Mouse (Mus musculus) embryonic facial prominence, embryonic 12.5 days (tissue): ENCODE data around the gene Dpy19l3. TPM values are rescaled to one million over a fixed set of nuclear protein-coding genes. Genes with fewer than 3 reads are reported as not detected.

Source experiments
- ATAC-seq: fragments of 200-750 bp; cut with Nextera tagmentation; 2 replicates; pipeline ENCODE4 v1.8.0; 2017; ENCODE audit not compliant: insufficient number of reproducible peaks, insufficient read depth, low FRiP score, low TSS enrichment
- H3K27ac ChIP-seq: fragments of 300-500 bp; sonication (generic); 2 replicates; pipeline ENCODE4 v1.5.1; 2016; ENCODE audit warnings: mild to moderate bottlenecking
- H3K27me3 ChIP-seq: fragments of 300-500 bp; sonication (generic); 2 replicates; pipeline ENCODE4 v1.6.1; 2016; ENCODE audit warnings: mild to moderate bottlenecking, moderate library complexity
- H3K36me3 ChIP-seq: fragments of 300-500 bp; sonication (generic); 2 replicates; pipeline ENCODE4 v1.6.1; 2016; ENCODE audit warnings: mild to moderate bottlenecking
- H3K4me1 ChIP-seq: fragments of 300-500 bp; sonication (generic); 2 replicates; pipeline ENCODE4 v1.6.1; 2016
- H3K4me2 ChIP-seq: fragments of 300-500 bp; sonication (generic); replicated peaks from 2 replicates; pipeline ENCODE4 v1.6.1; 2016; ENCODE audit warnings: mild to moderate bottlenecking, moderate library complexity
- H3K4me3 ChIP-seq: fragments of 300-500 bp; sonication (generic); 2 replicates; pipeline ENCODE4 v1.5.1; 2016; ENCODE audit warnings: mild to moderate bottlenecking
- H3K9ac ChIP-seq: fragments of 300-500 bp; sonication (generic); 2 replicates; pipeline ENCODE4 v1.6.1; 2016; ENCODE audit warnings: mild to moderate bottlenecking, moderate library complexity
- H3K9me3 ChIP-seq: fragments of 300-500 bp; sonication (generic); 2 replicates; pipeline ENCODE4 v1.6.1; 2016; ENCODE audit warnings: mild to moderate bottlenecking, moderate library complexity
- WGBS: fragments of 180-500 bp; shearing (Covaris S2); methylation state at CpG from one replicate; pipeline ENCODE4 v1.1.7; 2016; 5-methylcytosine and 5-hydroxymethylcytosine counted together
- polyA plus RNA-seq: library from polyadenylated mRNA; unstranded; fragments of >200 nt; fragmentation: Nextera tagmentation; extraction: Ambion mirVana; gene quantifications from 2 replicates; pipeline ENCODE4 v1.2.1, GENCODE M21; 2016

Dpy19l3 gene
- polyA plus RNA-seq, 1 experiment from 2014 or later, result 47.4 TPM

- Histone ChIP-seq H3K9ac (no peak overlapping the region), H3K9me3 (no peaks in the 10 kb centered on the region), H3K4me3 (no peak overlapping the region), H3K4me1 (no peaks in the 10 kb centered on the region), H3K27me3 (no peaks in the 10 kb centered on the region), H3K36me3 (peaks cover 47% of the 10 kb centered on the region), H3K27ac (no peak overlapping the region), H3K4me2 (no peak overlapping the region)
- no peak for ATAC-seq
- WGBS, result 91% methylated on average over 8 of the region's 8 CpGs
Measured at GRCm38 (mm10) chr7:35772347-35772746, 18.1 kb upstream of the Dpy19l3 start.

DNA sequence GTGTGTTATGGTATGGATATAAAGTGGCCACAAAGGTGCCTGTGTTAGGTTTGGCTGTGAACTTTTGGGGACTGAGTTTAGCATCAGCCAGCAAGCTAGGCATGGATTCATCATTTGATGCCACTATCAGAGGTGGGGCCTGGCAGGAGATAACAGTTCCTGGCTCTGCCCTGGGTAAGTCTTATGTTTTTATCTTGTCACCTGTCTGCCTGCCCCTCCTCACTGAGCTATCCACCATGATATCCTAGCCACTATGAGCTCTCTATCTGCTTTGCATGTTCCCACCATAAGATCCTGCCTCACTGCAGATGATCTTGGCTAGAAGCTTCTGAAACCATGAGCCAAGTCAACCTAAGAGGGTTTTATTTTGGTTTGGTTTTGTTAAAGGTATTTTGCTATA, 16.9 kb upstream of the Dpy19l3 start:
- no peak for ATAC-seq
- no peak overlapping the region for H3K4me3 ChIP-seq
- H3K4me1 ChIP-seq, result no peaks in the 10 kb centered on the region
- H3K36me3 ChIP-seq, result peaks cover 40% of the 10 kb centered on the region
- H3K9me3 ChIP-seq, result no peaks in the 10 kb centered on the region
- H3K4me2 ChIP-seq, result no peak overlapping the region
- no peaks in the 10 kb centered on the region for H3K27me3 ChIP-seq
- H3K9ac ChIP-seq, result no peak overlapping the region
- no peak overlapping the region for H3K27ac ChIP-seq

DNA sequence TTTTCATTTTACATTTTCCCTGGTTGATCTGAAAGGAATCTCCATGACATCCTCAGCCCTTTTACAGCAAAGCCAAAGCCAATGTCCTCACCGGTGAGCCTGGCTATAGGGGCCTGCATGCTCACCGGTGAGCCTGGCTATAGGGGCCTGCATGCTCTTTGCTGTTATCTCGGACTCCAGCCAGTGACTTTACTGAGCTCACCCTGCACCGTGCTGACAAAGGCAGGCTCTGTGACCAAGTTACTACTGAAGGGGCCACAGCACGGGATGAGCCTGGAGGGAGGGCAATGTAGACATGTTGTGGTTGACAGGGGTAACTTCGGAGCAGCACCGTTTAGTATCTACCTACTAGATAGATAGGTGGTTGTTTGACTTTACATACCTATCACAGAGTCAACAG, 15.9 kb upstream of the Dpy19l3 start:
- Histone ChIP-seq H3K9me3 (no peaks in the 10 kb centered on the region), H3K36me3 (peaks cover 30% of the 10 kb centered on the region), H3K27ac (no peak overlapping the region), H3K4me1 (no peaks in the 10 kb centered on the region), H3K4me3 (no peak overlapping the region), H3K9ac (no peak overlapping the region), H3K4me2 (no peak overlapping the region), H3K27me3 (no peaks in the 10 kb centered on the region)
- WGBS, result 86% methylated on average over 7 of the region's 7 CpGs
- ATAC-seq, result no peak

DNA sequence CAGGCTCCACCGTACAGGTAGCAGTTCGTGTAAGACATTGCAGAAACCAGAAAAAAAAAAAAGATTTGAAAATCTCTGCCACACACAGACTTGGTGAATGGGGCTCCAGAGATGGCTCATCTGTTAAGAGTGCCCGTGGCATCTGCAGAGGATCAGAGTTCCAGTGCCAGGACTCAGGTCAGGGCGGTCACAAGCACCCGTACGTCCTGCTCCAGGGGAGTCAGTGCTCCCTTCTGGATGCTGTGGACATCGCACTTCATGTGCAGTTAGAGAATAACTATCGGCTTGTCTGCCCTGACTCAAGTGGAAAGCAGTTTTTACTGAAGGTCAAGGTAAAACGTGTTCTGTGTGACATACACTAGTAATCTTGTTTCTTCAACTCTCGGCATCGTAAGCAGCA, 10.2 kb upstream of the Dpy19l3 start:
- 90% methylated on average over 11 of the region's 11 CpGs for WGBS
- ATAC-seq, result no peak
- no peaks in the 10 kb centered on the region for H3K27me3 ChIP-seq

GRCm38 (mm10) chr7:35761801-35762200, 7.5 kb upstream of the Dpy19l3 start:
- no peaks in the 10 kb centered on the region for H3K27me3 ChIP-seq
- no peaks in the 10 kb centered on the region for H3K36me3 ChIP-seq
- no peak overlapping the region for H3K4me2 ChIP-seq
- H3K9ac ChIP-seq, result no peak overlapping the region
- ATAC-seq, result no peak
- H3K9me3 ChIP-seq, result no peaks in the 10 kb centered on the region
- H3K4me3 ChIP-seq, result no peak overlapping the region
- no peak overlapping the region for H3K27ac ChIP-seq
- no peaks in the 10 kb centered on the region for H3K4me1 ChIP-seq
- WGBS, result 70% methylated on average over 5 of the region's 5 CpGs

More for the DNA sequence above, 10.2 kb upstream of the Dpy19l3 start:
- Histone ChIP-seq H3K4me3 (no peak overlapping the region), H3K9ac (no peak overlapping the region), H3K4me1 (no peaks in the 10 kb centered on the region), H3K36me3 (no peaks in the 10 kb centered on the region), H3K27ac (no peak overlapping the region), H3K9me3 (no peaks in the 10 kb centered on the region), H3K4me2 (no peak overlapping the region)

GRCm38 (mm10) chr7:35759602-35760001, 5.3 kb upstream of the Dpy19l3 start:
- H3K4me1 ChIP-seq, result peaks cover 2% of the 10 kb centered on the region; the same call in 1 of the 2 replicates
- no peak overlapping the region for H3K4me2 ChIP-seq
- ATAC-seq, result no peak
- H3K9ac ChIP-seq, result no peak overlapping the region
- 14% methylated on average over 2 of the region's 2 CpGs for WGBS
- H3K27ac ChIP-seq, result no peak overlapping the region
- no peaks in the 10 kb centered on the region for H3K36me3 ChIP-seq
- no peak overlapping the region for H3K4me3 ChIP-seq
- no peaks in the 10 kb centered on the region for H3K9me3 ChIP-seq
- no peaks in the 10 kb centered on the region for H3K27me3 ChIP-seq

- Histone ChIP-seq H3K4me1 (peaks cover 6% of the 10 kb centered on the region; the same call in 1 of the 2 replicates), H3K27ac (no peak overlapping the region), H3K27me3 (no peaks in the 10 kb centered on the region), H3K9me3 (no peaks in the 10 kb centered on the region), H3K36me3 (no peaks in the 10 kb centered on the region), H3K9ac (no peak overlapping the region), H3K4me2 (no peak overlapping the region), H3K4me3 (no peak overlapping the region)
- no peak for ATAC-seq
- 39% methylated on average over 14 of the region's 14 CpGs for WGBS
Measured at GRCm38 (mm10) chr7:35756510-35757440, 2.5 kb upstream of the Dpy19l3 start.

- H3K9ac ChIP-seq, result peak overlapping the region; percentile 73; the same call in 1 of the 2 replicates
- peak overlapping the region; percentile 91 for H3K4me2 ChIP-seq
- H3K4me1 ChIP-seq, result peaks cover 6% of the 10 kb centered on the region; the same call in 1 of the 2 replicates
- ATAC-seq, result no peak
- 0 out of 2 replicates have a peak overlapping the region, but pooled peaks have one; percentile 30 for H3K27ac ChIP-seq
- no peaks in the 10 kb centered on the region for H3K27me3 ChIP-seq
- peak overlapping the region; percentile 81 for H3K4me3 ChIP-seq
- H3K36me3 ChIP-seq, result peaks cover 10% of the 10 kb centered on the region
- no peaks in the 10 kb centered on the region for H3K9me3 ChIP-seq
- WGBS, result 64% methylated on average over 4 of the region's 4 CpGs
Measured at GRCm38 (mm10) chr7:35754886-35755168, 573 bp upstream of the Dpy19l3 start.

- peaks cover 22% of the 10 kb centered on the region for H3K36me3 ChIP-seq
- H3K4me3 ChIP-seq, result peak overlapping the region; percentile 81
- no peaks in the 10 kb centered on the region for H3K27me3 ChIP-seq
- ATAC-seq, result no peak
- H3K27ac ChIP-seq, result peak overlapping the region; percentile 69; the same call in 1 of the 2 replicates
- H3K4me1 ChIP-seq, result peaks cover 6% of the 10 kb centered on the region; the same call in 1 of the 2 replicates
- H3K9me3 ChIP-seq, result no peaks in the 10 kb centered on the region
- peak overlapping the region; percentile 91 for H3K4me2 ChIP-seq
- 7% methylated on average over 15 of the region's 15 CpGs for WGBS
- H3K9ac ChIP-seq, result peak overlapping the region; percentile 73
Measured at GRCm38 (mm10) chr7:35753319-35754032, 778 bp downstream of the Dpy19l3 start.

DNA sequence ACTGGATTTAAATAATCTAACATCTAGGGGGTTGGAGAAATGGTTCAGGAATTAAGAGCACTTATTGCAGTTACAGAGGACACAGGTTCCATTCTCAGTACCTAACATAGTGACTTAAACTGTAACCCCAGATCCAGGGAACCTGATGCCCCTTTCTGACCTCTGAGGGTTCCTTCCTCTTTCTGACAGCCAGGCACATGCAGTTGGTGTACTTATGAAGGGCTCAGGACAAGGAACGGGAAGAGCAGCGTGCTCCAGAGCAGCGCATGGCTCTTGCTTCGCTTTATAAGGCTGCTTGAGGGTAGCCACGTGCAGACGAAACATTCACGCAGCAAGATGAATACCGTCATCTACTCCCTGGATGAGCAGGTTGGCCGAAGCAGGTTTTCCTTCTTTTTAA, 3.4 kb downstream of the Dpy19l3 start:
- Histone ChIP-seq H3K27me3 (no peaks in the 10 kb centered on the region), H3K27ac (no peak overlapping the region), H3K36me3 (peaks cover 40% of the 10 kb centered on the region), H3K4me2 (no peak overlapping the region), H3K4me3 (no peak overlapping the region), H3K4me1 (peaks cover 6% of the 10 kb centered on the region; the same call in 1 of the 2 replicates), H3K9me3 (no peaks in the 10 kb centered on the region), H3K9ac (no peak overlapping the region)
- 96% methylated on average over 9 of the region's 9 CpGs for WGBS
- ATAC-seq, result no peak

DNA sequence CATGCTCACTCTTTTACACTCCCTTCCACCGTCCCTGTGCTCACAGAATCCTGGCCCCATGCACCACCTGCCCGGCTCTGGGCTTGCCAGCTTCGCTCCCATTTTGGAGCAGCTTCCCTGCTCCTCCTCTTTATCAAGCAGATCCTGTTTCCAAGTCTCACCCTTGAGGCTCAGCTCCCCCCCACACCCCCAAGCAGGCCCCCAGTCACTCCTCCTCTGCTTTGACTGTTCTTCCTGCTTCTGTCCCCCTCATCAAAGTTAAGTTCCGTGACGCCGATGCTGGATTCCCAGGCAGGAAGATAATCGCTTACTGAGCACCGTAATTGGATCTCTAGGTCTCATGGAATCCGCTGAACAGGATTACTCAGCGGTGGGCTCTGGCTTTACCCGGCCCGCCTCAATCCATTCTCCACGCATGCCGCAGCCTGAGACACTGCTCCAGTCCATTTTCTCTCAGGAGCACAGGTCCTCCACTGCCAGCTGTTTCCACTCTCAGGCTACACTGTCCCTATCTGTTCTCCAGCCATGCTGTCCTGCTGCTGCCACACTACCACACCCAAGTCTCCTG, 6.8 kb downstream of the Dpy19l3 start:
- H3K9ac ChIP-seq, result no peak overlapping the region
- no peaks in the 10 kb centered on the region for H3K27me3 ChIP-seq
- WGBS, result 40% methylated on average over 14 of the region's 14 CpGs
- peak; percentile 57; the same call in 1 of the 2 replicates for ATAC-seq
- H3K9me3 ChIP-seq, result no peaks in the 10 kb centered on the region
- H3K27ac ChIP-seq, result no peak overlapping the region
- H3K4me2 ChIP-seq, result no peak overlapping the region
- H3K36me3 ChIP-seq, result peaks cover 48% of the 10 kb centered on the region
- H3K4me1 ChIP-seq, result no peaks in the 10 kb centered on the region
- H3K4me3 ChIP-seq, result no peak overlapping the region
